Mouse (Mus musculus) fat pad, adult 2 months (tissue): Measurements from ENCODE around the gene Orai2.
"Not testable (repeated sequence)": the region's sequence is repeated elsewhere in the genome, so short reads cannot be mapped to it uniquely, and the experiment has no call there.

ENCODE experiments used
- DNase-seq: peaks from one replicate; pipeline ENCODE4 v3.0.0-alpha.2; 2011; ENCODE audit warnings: low read depth, low spot score; ENCODE audit errors: extremely low read depth

Orai2 gene

GRCm38 (mm10) chr5:136170512-136171362, at the start of gene Orai2:
Gene Orai2 (minus strand): TSS chr5:136170713.
- DNase-seq, result no peak

- no peak for DNase-seq
These were observed 48.1 kb upstream of the Orai2 start for GRCm38 (mm10) chr5:136218585-136218984.

- no peak for DNase-seq
These were observed 47.4 kb upstream of the Orai2 start for GRCm38 (mm10) chr5:136217932-136218381.

- no peak for DNase-seq
These were observed 46.6 kb upstream of the Orai2 start for GRCm38 (mm10) chr5:136217004-136217665.

GRCm38 (mm10) chr5:136215958-136216357, 45.4 kb upstream of the Orai2 start:
- DNase-seq, result no peak

GRCm38 (mm10) chr5:136215211-136215610, 44.7 kb upstream of the Orai2 start:
- DNase-seq, result no peak

GRCm38 (mm10) chr5:136213716-136214115, 43.2 kb upstream of the Orai2 start:
- DNase-seq, result no peak

DNA sequence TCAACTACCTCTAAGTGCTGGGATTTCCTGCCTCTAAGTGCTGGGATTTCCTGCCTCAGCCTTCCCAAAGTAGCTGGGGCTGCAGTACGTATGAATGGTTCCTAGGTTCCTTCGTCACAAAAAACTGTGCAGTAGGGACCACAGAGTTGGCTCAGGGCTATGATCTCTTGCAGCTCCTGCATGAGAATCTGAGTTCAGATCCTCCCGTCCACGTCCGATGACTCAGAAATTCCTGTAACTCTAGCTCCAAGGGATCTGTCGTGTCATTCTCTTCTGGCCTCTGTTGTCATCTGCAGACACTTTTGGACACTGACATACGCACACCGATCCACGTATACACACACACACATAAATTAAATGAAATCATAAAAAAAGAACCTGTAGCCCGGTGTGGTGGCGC, 42.2 kb upstream of the Orai2 start:
- DNase-seq, result no peak

GRCm38 (mm10) chr5:136211341-136212102, 41.0 kb upstream of the Orai2 start:
- not testable (repeated sequence) for DNase-seq

DNA sequence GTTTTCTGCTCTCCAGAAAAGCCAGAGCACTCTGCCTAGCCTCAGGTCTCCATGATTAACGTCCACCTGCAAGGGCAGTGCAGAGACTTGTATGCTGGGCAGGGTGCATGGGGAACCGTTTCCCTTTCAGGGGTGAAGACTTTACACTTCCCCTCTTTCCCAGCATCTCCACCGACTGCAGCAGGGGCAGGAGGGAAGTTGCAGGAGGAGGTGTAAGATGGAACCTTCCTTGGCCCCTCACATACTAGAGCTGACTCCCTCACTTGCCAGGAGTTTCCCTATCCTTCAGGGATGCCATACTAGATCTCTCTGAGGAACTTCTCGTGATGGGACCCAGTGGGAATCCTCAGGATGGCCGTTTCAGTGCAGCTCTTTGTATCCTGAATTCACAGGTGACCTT, 40.0 kb upstream of the Orai2 start:
- DNase-seq, result no peak

DNA sequence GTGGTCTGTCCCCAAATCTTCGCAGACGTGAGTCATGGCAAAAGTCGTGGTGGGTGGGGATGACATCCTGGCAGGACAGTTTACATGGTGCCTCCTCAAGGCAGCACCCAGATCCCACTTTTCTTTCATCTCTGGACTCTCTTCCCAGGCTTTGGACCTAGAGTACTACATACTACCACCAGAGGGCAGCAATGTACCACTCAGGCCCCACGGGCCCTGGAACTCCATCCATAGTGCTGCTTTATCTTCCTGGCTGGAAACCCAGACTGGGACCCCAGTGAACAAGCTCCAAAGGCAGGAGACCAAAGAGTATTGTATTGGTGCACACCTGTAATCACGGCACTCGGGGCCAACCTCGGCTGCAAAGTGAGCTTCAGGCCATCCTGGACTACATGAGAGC, 31.3 kb upstream of the Orai2 start:
- no peak for DNase-seq

GRCm38 (mm10) chr5:136199526-136199925, 29.0 kb upstream of the Orai2 start:
- DNase-seq, result no peak

DNA sequence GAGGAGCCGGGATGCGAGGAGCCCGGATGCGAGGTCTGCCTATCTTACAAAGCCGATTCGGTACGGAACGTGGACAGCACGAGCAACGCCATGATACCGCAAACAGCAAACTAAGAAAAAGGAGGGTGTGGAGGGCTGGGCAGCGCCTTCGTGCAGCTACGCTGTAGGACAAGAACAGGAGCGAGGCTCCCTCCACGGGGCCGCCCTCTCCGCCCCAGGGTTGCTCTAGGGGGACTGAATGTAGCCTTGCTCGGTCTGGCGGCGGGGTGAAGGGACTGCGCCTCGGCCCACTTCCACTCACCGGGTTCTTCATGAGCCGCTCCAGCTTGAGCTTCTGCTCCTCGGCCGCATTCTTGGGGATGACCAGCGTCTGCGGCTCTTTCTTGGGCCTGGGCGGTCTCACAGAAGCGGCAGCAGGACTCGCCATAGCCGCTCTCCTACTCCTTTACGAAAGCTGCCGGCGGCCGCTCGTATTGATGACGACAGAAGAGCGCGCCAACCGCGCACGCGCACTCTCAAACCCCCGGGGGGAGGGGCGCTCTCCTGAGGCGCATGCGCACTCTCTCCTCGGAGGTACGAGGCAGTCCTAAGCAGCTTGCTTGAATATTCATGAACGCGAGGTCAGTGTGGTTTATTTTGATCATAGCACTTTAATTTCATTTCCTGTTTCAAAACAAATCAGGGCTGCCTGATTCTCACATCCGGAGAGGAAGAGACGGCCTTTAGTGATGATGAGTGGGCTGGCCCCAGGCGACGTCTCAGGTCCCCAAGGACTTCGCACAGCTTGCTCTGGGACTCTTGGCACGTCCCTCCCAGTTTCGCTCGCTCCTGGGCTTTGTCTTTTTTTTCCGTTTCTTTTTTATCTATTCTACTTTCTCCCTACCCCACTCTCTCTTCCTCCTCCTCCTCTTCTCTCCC, 28.2 kb upstream of the Orai2 start, which contains the start of gene Prkrip1:
TSS of gene Prkrip1 (minus strand) at position 490 of the 918 bp plus-strand sequence.
- peak; percentile 46 for DNase-seq

DNA sequence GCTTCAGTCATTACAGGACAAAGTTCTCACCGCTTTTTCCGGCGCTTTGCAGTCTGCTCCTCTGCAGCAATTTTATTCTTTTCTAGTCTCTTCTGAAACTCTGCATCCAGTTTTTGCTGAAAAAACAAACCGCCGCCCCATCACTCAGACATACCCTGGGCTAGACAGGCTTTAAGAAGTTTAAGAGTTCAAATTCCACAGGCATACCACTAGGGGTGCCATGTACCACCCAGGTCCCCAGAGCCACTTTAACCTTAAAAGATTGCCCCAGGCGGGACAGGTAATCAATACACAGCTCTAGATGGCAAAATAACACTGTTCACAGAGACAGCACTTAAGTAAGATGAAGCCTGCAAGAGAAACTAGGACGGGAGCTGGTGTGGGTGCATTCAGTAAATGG, 21.4 kb upstream of the Orai2 start:
- no peak for DNase-seq

GRCm38 (mm10) chr5:136186723-136187122, 16.2 kb upstream of the Orai2 start:
- no peak for DNase-seq

GRCm38 (mm10) chr5:136183766-136184165, 13.3 kb upstream of the Orai2 start:
- DNase-seq, result no peak

DNA sequence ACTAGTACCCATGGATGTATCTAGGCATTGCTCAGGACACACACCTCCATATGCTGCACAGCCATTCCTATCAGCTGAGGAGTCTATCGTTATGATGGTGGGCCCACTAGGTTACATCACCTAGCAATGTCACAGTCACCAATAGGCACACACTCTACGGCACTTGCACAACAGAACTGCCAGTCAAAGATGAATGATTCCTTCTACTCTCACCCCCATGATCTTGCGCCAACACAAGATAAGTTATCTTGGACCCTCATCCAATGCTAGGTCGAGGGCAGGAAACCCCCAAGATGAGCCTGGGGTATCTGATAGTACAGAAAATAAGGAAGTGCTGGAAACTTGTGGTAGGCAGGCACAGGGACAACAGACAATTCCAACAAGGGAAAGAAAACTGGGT, 12.3 kb upstream of the Orai2 start:
- DNase-seq, result no peak

DNA sequence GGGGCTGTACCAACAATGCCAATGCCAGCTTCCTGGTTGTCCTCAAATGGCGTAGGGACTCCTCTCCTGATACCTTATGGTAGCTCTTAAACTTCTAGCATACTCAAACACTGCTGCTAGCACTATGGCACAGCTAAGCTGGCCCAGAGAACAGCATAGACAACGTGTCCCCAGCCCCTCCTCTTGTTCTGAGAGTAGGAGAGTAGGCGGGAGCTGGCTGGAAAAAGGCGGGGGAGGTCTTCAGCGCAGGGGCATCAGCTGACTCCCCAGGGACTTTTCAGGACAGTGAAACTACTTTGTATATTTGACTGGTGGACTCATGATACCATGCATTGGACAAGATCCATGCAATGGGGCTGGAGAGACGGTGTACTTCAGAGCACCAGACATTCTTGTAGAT, 11.5 kb upstream of the Orai2 start:
- DNase-seq, result no peak

- no peak for DNase-seq
These were observed 10.7 kb upstream of the Orai2 start for GRCm38 (mm10) chr5:136181197-136181596.

- DNase-seq, result no peak
These were observed 9.1 kb upstream of the Orai2 start for GRCm38 (mm10) chr5:136179594-136179993.
